Mouse (Mus musculus) thymus, adult 2 months (tissue): Measurements from ENCODE around the gene Gm49354.

Source experiments
- CTCF ChIP-seq: fragments of 200-500 bp; IDR thresholded peaks from 2 replicates; pipeline ENCODE4 v1.5.1; 2012; ENCODE audit warnings: mild to moderate bottlenecking, control low read depth, low read length, moderate library complexity, borderline replicate concordance; ENCODE audit not compliant: control insufficient read depth, poor library complexity, insufficient read depth; ENCODE audit errors: extremely low read depth
- POLR2A ChIP-seq: fragments of 200-500 bp; IDR thresholded peaks from 2 replicates; pipeline ENCODE4 v1.6.1; 2012; ENCODE audit warnings: mild to moderate bottlenecking, low read length, control low read depth, moderate library complexity; ENCODE audit not compliant: control insufficient read depth, poor library complexity, insufficient read depth; ENCODE audit errors: extremely low read depth

DNA sequence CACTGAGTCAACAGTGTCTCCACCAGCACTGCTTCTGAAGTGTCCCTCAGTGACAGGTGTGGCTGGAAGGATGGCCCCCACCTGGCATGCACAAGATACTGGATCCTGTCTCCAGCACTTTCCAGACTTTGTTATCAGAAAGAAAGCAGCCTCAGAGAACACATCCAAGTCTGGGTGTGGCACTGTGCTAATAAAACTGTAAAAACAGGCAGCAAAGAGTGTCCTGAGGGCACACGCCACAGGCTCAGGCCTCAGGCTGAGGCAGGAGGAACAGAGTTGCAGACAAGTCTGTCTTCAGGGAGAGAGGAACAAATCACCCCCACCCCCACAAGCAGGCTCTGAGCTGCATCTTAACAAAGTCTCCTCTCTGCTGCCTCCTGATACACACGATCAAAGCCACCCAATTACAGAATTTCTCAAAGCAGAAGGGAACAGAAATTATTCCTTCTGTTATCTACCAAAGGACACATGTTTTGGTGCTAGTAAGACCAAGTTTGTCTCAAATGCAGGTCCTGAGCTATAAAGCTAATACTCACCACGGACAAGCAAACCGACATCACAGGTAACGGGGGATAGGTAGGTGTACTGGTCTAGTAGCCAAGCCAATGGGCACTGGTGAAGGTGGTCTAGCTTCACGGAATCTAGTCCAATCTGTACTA lies 13.9 kb upstream of the Gm49354 start:
- TF ChIP-seq CTCF (no peak), POLR2A (no peak)
